Mouse (Mus musculus) CH12.LX (cell line): ENCODE measurements around the gene Slc26a10. TPM values are rescaled to one million over a fixed set of nuclear protein-coding genes. Genes with fewer than 3 reads are reported as not detected.
A peak's percentile ranks its signal among the peaks of the same experiment; 100 is the strongest.

Experiments
- DNase-seq: peaks from one replicate; pipeline ENCODE4 v3.0.0-alpha.2; 2013; ENCODE audit errors: extremely low read depth
- H3K27ac ChIP-seq: 2 replicates; pipeline ENCODE4 v1.5.1; 2012; ENCODE audit warnings: low read depth, mild to moderate bottlenecking, control low read depth, moderate library complexity; ENCODE audit not compliant: insufficient read depth
- H3K27me3 ChIP-seq: replicated peaks from 2 replicates; pipeline ENCODE3; 2012; ENCODE audit warnings: inconsistent platforms
- H3K36me3 ChIP-seq, 2 experiments: replicated peaks in 1 of 2; 2 replicates each; pipeline versions ENCODE3 to v1.6.1; 2012; ENCODE audit warnings: inconsistent platforms in 1 of 2, low read length in 1 of 2, mild to moderate bottlenecking in 1 of 2, mixed read lengths in 1 of 2, moderate library complexity in 1 of 2; ENCODE audit not compliant: control insufficient read depth in 1 of 2, insufficient read depth in 1 of 2
- H3K4me1 ChIP-seq, 2 experiments: 2 replicates each; pipeline ENCODE4 v1.6.1; 2012; ENCODE audit warnings: inconsistent platforms in 1 of 2, moderate library complexity in 1 of 2; ENCODE audit not compliant: insufficient read depth in 2 of 2, control insufficient read depth in 1 of 2
- H3K4me2 ChIP-seq: 2 replicates; pipeline ENCODE4 v1.6.1; 2012; ENCODE audit warnings: low read depth, mild to moderate bottlenecking, control low read depth; ENCODE audit not compliant: poor library complexity, insufficient read depth, severe bottlenecking
- H3K4me3 ChIP-seq, 3 experiments: fragments of 150-350 bp in 1 of 3; sonication (generic) in 1 of 3; replicated peaks in 1 of 3; 2 replicates each; pipeline versions ENCODE3 to v1.5.1; 2011 to 2012; ENCODE audit warnings: low read depth in 2 of 3, low read length in 2 of 3, mild to moderate bottlenecking in 2 of 3, moderate library complexity in 2 of 3, control low read depth in 1 of 3, improper control_type of control experiment in 1 of 3, inconsistent platforms in 1 of 3, mixed read lengths in 1 of 3; ENCODE audit not compliant: poor library complexity in 1 of 3
- H3K79me2 ChIP-seq: replicated peaks from 2 replicates; pipeline ENCODE4 v1.6.1; 2012; ENCODE audit warnings: mild to moderate bottlenecking, moderate library complexity; ENCODE audit not compliant: control insufficient read depth, poor library complexity, insufficient read depth, severe bottlenecking; ENCODE audit errors: extremely low read depth
- H3K9ac ChIP-seq: 2 replicates; pipeline ENCODE4 v1.6.1; 2012; ENCODE audit warnings: low read depth, mild to moderate bottlenecking, control low read depth, moderate library complexity; ENCODE audit not compliant: insufficient read depth
- H3K9me3 ChIP-seq: replicated peaks from 2 replicates; pipeline ENCODE3; 2012; ENCODE audit warnings: low read length, inconsistent platforms, mixed read lengths
- BHLHE40 ChIP-seq: IDR thresholded peaks from 2 replicates; pipeline ENCODE4 v1.6.1; 2011; ENCODE audit warnings: mild to moderate bottlenecking, low read depth, low read length, improper control_type of control experiment
- CTCF ChIP-seq, 2 experiments: IDR thresholded peaks in 1 of 2; conservative IDR thresholded peaks in 1 of 2; 2 replicates each; pipeline ENCODE4 v1.5.1; 2011 to 2012; ENCODE audit warnings: low read depth in 2 of 2, low read length in 2 of 2, improper control_type of control experiment in 1 of 2, inconsistent platforms in 1 of 2, mild to moderate bottlenecking in 1 of 2, moderate library complexity in 1 of 2
- E2F4 ChIP-seq: IDR thresholded peaks from 2 replicates; pipeline ENCODE4 v1.6.1; 2011; ENCODE audit warnings: low read depth, low read length, improper control_type of control experiment; ENCODE audit not compliant: insufficient replicate concordance
- ELF1 ChIP-seq: IDR thresholded peaks from 2 replicates; pipeline ENCODE4 v1.6.1; 2014; ENCODE audit warnings: low read depth, mild to moderate bottlenecking, inconsistent platforms, low read length, improper control_type of control experiment
- HCFC1 ChIP-seq: IDR thresholded peaks from 2 replicates; pipeline ENCODE4 v1.6.1; 2012; ENCODE audit warnings: low read depth, mild to moderate bottlenecking, inconsistent platforms, low read length, improper control_type of control experiment
- KAT2A ChIP-seq: IDR thresholded peaks from 2 replicates; pipeline ENCODE4 v1.6.1; 2012; ENCODE audit warnings: low read length, improper control_type of control experiment, inconsistent platforms; ENCODE audit not compliant: insufficient replicate concordance
- MAFK ChIP-seq: IDR thresholded peaks from 2 replicates; pipeline ENCODE4 v1.6.1; 2011; ENCODE audit warnings: low read length, improper control_type of control experiment; ENCODE audit not compliant: insufficient replicate concordance
- MAX ChIP-seq: IDR thresholded peaks from 2 replicates; pipeline ENCODE4 v1.6.1; 2011; ENCODE audit warnings: low read length, improper control_type of control experiment
- MEF2A ChIP-seq: IDR thresholded peaks from 2 replicates; pipeline ENCODE4 v1.6.1; 2014; ENCODE audit warnings: low read depth, mild to moderate bottlenecking, inconsistent platforms, low read length, improper control_type of control experiment, borderline replicate concordance
- NELFE ChIP-seq: IDR thresholded peaks from 2 replicates; pipeline ENCODE4 v1.6.1; 2011; ENCODE audit warnings: low read depth, low read length, improper control_type of control experiment
- NRF1 ChIP-seq: IDR thresholded peaks from 2 replicates; pipeline ENCODE4 v1.6.1; 2014; ENCODE audit warnings: low read depth, mild to moderate bottlenecking, inconsistent platforms, low read length, improper control_type of control experiment, moderate library complexity
- RAD21 ChIP-seq: IDR thresholded peaks from 2 replicates; pipeline ENCODE4 v1.6.1; 2011; ENCODE audit warnings: low read depth, mild to moderate bottlenecking, low read length, improper control_type of control experiment, moderate library complexity
- SIN3A ChIP-seq: IDR thresholded peaks from 2 replicates; pipeline ENCODE4 v1.6.1; 2012; ENCODE audit warnings: low read length, improper control_type of control experiment, inconsistent platforms
- SMC3 ChIP-seq: IDR thresholded peaks from 2 replicates; pipeline ENCODE4 v1.6.1; 2011; ENCODE audit warnings: low read depth, low read length, improper control_type of control experiment
- TCF12 ChIP-seq: IDR thresholded peaks from 2 replicates; pipeline ENCODE4 v1.6.1; 2014; ENCODE audit warnings: low read depth, mild to moderate bottlenecking, inconsistent platforms, low read length, improper control_type of control experiment
- USF1 ChIP-seq: IDR thresholded peaks from 2 replicates; pipeline ENCODE4 v1.6.1; 2014; ENCODE audit warnings: low read depth, mild to moderate bottlenecking, inconsistent platforms, low read length, improper control_type of control experiment
- ZC3H11A ChIP-seq: IDR thresholded peaks from 2 replicates; pipeline ENCODE4 v1.6.1; 2012; ENCODE audit warnings: low read depth, mild to moderate bottlenecking, inconsistent platforms, low read length, improper control_type of control experiment
- ZNF384 ChIP-seq: IDR thresholded peaks from 2 replicates; pipeline ENCODE4 v1.6.1; 2012; ENCODE audit warnings: low read depth, low read length, improper control_type of control experiment, inconsistent platforms
- dilution Hi-C: fragments of 300-500 bp; cut with MboI; formaldehyde crosslinking; loops from 2 replicates; pipeline ENCODE4 v1.14.3; 2020; ENCODE audit warnings: low sequenced_read_pairs; ENCODE audit not compliant: extremely low pct_unique_long_range_greater_than_20kb, extremely low pct_ligation_motif_present
- in situ Hi-C: fragments of 300-500 bp; cut with MboI; formaldehyde crosslinking; loops from 3 replicates; pipeline ENCODE4 v1.14.3; 2019; ENCODE audit warnings: low sequenced_read_pairs, low pct_ligation_motif_present, low pct_unique_long_range_greater_than_20kb, mixed read lengths
- polyA plus RNA-seq: library from polyadenylated mRNA; unstranded; fragments of >175 nt; gene quantifications from 2 replicates; pipeline ENCODE4 v1.2.1, GENCODE M21; 2012; ENCODE audit warnings: low read depth; ENCODE audit not compliant: insufficient read length
- total RNA-seq, 2 experiments: library from RNA; depleted of rRNA; stranded (reverse); fragments of 300-350 nt in 1 of 2; fragments of >200 nt in 1 of 2; gene quantifications; 2 replicates each; pipeline ENCODE4 v1.2.3; 2012 to 2014

The Slc26a10 gene
- 1.2 and 1.7 TPM in 2 replicates for total RNA-seq (2012; rRNA removed)
- total RNA-seq (2014; rRNA removed) = 0.05 TPM in 2 replicates
- polyA plus RNA-seq = 0.16 and 0.44 TPM in 2 replicates

- H3K4me2 ChIP-seq = peak within 1 kb of the TSS; percentile 2
- in situ Hi-C loops = loop anchor here (5.0 kb wide), 1 partner anchor 42 kb away; no protein-coding TSS in a partner anchor
- no peak for DNase-seq
- TF ChIP-seq E2F4 (no peak), SIN3A (no peak), BHLHE40 (peak; percentile 49; the same call in 1 of the 2 replicates)
- TF ChIP-seq, all 38 proteins: peak for 1
- no peak within 1 kb of the TSS for H3K4me3 ChIP-seq
- dilution Hi-C loops = no loop called here
- H3K27ac ChIP-seq = no peak within 1 kb of the TSS
- no peaks in the 10 kb centered on the region for H3K79me2 ChIP-seq
- no peaks in the 10 kb centered on the region for H3K9me3 ChIP-seq
- H3K4me1 ChIP-seq = peaks cover 0 to 9% of the 10 kb centered on the region in 2 experiments; a peak in 2 of 4 replicates
- H3K36me3 ChIP-seq = peaks cover 0 to 21% of the 10 kb centered on the region in 2 experiments
- H3K9ac ChIP-seq = no peak within 1 kb of the TSS
- H3K27me3 ChIP-seq = peaks cover 8% of the 10 kb centered on the region
Measured at GRCm38 (mm10) chr10:127179871-127180694, at the start of gene Slc26a10. Gene Slc26a10 (minus strand): TSS chr10:127180645.

GRCm38 (mm10) chr10:127228897-127229296, 48.5 kb upstream of the Slc26a10 start:
- Histone ChIP-seq H3K4me1 (peaks cover 3 to 30% of the 10 kb centered on the region in 2 experiments), H3K36me3 (no peaks in the 10 kb centered on the region), H3K27ac (no peak overlapping the region), H3K27me3 (peaks cover 36% of the 10 kb centered on the region), H3K79me2 (no peaks in the 10 kb centered on the region), H3K9me3 (peaks cover 1% of the 10 kb centered on the region)
- DNase-seq = peak; percentile 65
- in situ Hi-C loops = no loop called here
- TF ChIP-seq RAD21 = peak; percentile 83
- peak; percentile 23; the same call in 1 of the 2 replicates for TF ChIP-seq TCF12
- no peak for TF ChIP-seq NRF1
- TF ChIP-seq KAT2A = no peak
- TF ChIP-seq ELF1 = no peak
- TF ChIP-seq ZC3H11A = 0 out of 2 replicates have a peak, but pooled peaks have one; percentile 8
- no peak for TF ChIP-seq ZNF384
- TF ChIP-seq SIN3A = no peak
- peak; percentile 46; the same call in 1 of the 2 replicates for TF ChIP-seq MEF2A
- TF ChIP-seq SMC3 = peak; percentile 82
- TF ChIP-seq MAFK = no peak
- TF ChIP-seq USF1 = no peak
- peak; percentile 80 to 90 for TF ChIP-seq CTCF (conservative IDR thresholded peaks at IDR 0.05 in 1 of 2, IDR thresholded peaks at IDR 0.05 in 1 of 2; ENCODE audit: low read depth in 2 of 2, low read length in 2 of 2)
- TF ChIP-seq NELFE = no peak
- no peak for TF ChIP-seq MAX
- no peak for TF ChIP-seq HCFC1
- TF ChIP-seq, all 38 proteins: peak for 6
- dilution Hi-C loops = no loop called here
- Histone ChIP-seq H3K4me2 (no peak overlapping the region), H3K4me3 (no peak overlapping the region), H3K9ac (no peak overlapping the region)
